Mouse (Mus musculus) naive thymus-derived CD4-positive, alpha-beta T cell, adult 2 months (primary cell): ENCODE measurements around the gene 0610009B22Rik.

Source experiments
- DNase-seq: peaks from one replicate; pipeline ENCODE4 v3.0.0-alpha.2; 2011; ENCODE audit warnings: low read depth

Gene 0610009B22Rik

DNA sequence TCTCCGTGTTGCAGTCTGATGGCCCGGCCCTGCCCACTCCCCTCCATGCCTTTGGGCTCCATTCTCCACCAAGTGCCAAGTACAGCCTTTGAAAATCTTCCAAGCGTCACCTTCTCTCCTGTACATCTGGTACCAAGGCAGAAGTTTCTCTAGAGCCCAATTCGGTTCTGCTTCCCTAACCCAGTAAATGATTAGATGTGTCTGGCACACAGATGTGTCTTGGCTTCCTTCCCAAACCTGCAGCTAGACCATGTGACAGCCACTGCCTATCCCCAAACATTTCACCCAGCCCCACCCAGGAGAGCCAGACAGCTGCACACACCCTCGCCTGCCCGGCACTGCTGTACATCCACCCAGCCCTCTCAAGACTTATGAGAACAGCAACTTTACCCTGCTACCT, 30.0 kb downstream of the 0610009B22Rik start:
- no peak for DNase-seq

GRCm38 (mm10) chr11:51658291-51658690, 30.4 kb downstream of the 0610009B22Rik start:
- DNase-seq, result no peak

DNA sequence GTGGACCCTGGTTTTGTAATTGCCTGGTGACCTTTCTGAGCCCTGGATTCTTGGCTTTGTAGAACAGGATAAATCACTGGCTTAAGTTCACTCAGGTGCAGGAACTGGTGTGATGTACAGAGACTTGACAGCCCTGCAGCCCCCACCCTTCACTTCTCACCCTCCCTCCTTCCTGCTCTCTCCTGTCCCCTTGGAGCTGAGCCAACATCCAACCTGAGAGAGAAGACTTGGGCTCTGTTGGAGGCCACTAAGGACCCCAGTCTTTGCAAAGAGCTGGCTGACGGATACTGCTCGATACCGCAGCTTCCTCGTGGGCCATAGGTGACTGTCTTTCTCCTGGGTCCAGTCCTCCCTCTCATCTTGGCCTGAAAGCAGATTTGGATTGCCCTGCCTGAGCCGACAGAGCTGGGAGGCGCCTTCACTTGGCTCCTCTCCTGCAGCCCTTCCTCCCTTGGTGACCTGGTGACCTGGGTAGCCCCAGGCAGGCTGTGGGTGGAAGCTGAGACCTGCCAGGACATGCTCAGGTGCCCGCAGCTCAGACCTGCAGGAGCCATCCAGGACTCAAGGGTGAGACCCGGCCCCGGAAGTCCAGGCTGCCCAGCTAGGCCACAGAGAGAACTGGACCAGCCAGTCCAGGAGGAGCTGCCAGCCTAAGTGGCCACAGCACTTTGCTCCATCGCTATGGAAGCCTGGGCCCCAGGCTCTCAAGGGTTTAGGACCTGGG, 31.7 kb downstream of the 0610009B22Rik start:
- DNase-seq, result no peak

GRCm38 (mm10) chr11:51654891-51655290, 33.8 kb downstream of the 0610009B22Rik start:
- DNase-seq, result no peak

- DNase-seq, result no peak
These were observed 34.9 kb downstream of the 0610009B22Rik start for GRCm38 (mm10) chr11:51653736-51654135.

GRCm38 (mm10) chr11:51652889-51653418, 35.7 kb downstream of the 0610009B22Rik start:
- DNase-seq, result no peak

DNA sequence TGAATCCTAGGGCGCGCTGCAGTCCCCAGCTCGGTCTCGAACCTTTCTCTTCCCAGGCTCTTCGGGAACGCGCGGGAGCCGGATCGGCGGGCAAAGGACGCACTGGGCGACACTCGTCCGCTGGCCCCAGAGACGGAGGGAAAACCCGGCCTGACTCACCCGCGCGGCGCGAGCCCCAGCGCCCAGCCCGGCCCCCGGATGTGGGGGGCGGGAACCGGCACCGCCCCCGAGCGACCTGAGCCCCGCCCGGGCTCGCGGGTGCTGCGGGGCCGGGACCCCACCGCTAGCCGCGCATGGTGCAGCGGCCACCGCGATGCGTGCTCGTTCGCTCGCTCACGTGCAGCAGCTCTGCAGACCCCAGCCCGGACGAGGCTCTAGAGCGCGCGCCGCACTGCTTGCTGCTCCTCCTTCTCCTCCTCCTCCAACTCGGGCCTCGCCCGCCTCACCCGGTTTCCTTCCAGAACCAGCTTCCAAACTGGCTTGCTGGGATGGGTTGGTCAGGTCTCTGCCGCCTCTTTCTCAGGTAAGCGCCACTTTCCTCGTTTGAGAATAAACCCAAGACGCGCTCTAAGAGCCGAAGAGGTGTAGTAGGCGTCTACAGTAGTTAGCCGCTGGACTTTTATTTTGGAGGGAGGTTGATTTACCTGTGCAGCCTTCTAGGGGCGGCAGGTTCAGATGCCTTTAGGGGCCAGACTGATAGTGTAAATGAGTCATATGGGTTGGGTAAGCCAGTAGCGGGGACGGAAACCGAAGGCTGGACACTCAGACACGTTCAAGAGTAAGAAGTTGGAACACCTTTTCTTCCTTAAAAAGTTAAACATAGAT, 37.8 kb downstream of the 0610009B22Rik start, which contains the start of the genes N4bp3 and D930048N14Rik:
Gene N4bp3, minus strand, starts transcription at position 152 of the 825 bp plus-strand sequence.
Gene D930048N14Rik, plus strand, starts transcription at position 264 of the 825 bp plus-strand sequence.
- DNase-seq, result peak; percentile 71

- no peak for DNase-seq
These were observed 38.4 kb downstream of the 0610009B22Rik start for GRCm38 (mm10) chr11:51650261-51650660.

- peak; percentile 59 for DNase-seq
These were observed 38.8 kb downstream of the 0610009B22Rik start for GRCm38 (mm10) chr11:51649889-51650199.

DNA sequence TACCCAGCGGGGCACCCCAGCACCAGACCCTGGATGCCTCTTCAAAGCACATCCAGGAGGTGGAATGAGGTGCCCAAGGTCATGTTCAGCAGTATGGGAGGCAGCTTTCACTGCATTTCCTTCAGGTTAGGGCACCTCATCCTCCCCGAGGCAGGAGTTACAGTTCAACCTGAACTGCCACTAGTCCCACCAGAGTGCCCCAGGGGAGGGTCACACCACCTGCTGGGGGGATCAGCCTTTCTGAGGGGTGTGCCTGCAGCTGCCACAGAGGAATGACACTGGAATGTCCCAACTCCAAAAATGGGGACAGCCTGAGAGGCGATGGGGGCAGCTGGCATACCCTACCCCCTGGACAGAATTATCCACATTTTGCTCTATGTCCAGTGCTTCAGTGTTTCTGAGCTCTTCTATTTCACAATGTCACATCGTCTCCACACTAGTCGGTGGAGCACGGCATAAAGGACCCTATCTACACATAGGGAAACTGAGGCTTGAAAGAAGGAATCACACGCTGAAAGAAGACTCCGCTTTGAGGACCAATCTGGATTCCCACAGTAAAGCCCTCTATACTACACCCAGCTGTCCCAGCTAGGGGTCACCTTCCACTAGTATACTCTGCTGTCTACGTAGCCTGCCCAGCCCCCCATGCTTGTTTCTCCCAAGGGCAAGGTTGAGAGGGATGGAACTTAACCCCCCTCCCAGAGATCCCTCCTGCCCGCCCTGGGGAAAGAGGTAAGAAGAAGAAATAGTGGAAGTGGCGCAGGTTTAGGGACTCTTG, 39.4 kb downstream of the 0610009B22Rik start:
- no peak for DNase-seq

GRCm38 (mm10) chr11:51648566-51648965, 40.1 kb downstream of the 0610009B22Rik start:
- DNase-seq, result no peak

GRCm38 (mm10) chr11:51646751-51647667, 41.7 kb downstream of the 0610009B22Rik start:
- DNase-seq, result no peak

GRCm38 (mm10) chr11:51646245-51646644, 42.4 kb downstream of the 0610009B22Rik start:
- DNase-seq, result no peak

DNA sequence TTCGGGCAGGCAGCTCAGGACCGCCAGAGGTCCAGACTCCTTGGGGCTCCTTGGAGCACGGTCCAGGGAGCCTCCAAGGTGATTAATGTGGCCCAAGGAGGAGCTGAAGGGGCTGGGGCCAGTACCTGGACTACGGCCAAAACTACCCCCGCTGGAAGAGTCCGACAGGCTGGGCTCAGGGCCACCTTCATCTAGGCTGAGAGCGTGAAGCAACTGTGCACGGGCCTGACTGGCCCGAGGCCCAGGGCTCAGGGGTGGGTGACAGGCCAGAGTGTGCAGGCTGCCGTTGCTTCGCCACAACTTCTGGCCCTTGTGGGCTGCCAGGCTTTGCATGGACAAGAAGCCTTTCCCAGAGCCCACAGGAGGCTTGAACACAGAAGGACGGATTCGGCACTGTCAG, 43.4 kb downstream of the 0610009B22Rik start:
- DNase-seq, result no peak

GRCm38 (mm10) chr11:51644217-51644616, 44.5 kb downstream of the 0610009B22Rik start:
- peak; percentile 71 for DNase-seq

DNA sequence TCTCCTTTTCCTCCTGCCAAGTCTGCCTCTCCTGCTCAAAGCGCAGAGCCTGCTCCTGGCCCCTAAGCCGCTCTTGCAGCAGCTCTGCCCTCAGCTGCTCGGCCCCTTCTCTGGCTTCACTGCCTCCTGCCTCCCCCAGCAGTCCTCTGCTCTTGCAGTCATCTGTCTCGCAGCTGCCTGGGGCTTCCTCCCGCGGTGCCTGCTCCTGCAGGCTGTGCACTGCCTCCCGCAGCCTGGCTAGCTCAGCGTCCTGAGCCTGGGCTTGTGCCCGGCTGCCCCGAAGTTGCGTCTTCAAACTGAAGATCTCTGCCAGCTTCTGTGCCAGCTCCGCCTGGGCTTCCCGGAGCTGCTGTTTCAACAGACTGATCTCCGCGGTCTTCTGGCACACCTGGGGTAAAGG, 44.9 kb downstream of the 0610009B22Rik start:
- peak; percentile 55 for DNase-seq

DNA sequence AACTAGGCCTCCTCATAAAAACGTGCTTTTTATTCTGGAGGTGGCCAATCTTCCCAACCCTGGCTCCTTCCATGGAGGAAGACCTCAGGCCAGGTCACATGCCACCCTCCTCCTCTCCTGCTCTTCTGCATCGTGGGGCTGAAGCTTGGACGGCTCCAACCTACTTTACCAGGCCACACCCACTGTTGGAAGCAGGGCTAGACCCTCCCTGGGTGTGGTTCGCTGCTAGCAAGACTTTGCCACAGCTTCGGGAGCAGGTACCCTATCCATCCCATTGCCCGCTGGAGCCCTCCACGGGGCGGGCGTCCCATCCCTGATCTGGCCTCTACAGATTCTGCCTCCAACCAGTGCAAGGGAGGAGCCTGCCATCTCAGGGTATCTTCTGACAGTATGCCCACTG, 45.5 kb downstream of the 0610009B22Rik start:
- no peak for DNase-seq

- no peak for DNase-seq
These were observed 47.9 kb downstream of the 0610009B22Rik start for GRCm38 (mm10) chr11:51640748-51641147.

DNA sequence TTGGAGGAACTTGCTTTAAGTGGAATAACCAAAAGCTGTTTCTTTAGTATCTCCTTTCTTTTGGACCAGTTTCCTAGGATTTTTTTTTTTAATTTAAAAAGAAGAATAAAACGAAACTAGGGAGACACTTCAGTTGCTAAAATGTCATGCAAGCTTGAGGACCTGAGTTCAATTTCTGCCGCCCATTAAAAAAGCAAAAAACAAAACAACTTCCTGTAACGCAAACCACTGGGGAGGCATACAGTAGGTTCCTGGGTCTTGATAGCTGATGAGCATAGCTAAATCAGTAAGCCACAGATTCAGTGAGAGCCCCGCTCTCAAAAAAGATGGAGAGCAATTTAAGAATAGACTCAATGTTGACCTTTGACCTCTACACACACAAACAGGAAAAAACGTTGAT, 50.2 kb downstream of the 0610009B22Rik start:
- peak; percentile 40 for DNase-seq

- peak; percentile 64 for DNase-seq
These were observed 50.7 kb downstream of the 0610009B22Rik start for GRCm38 (mm10) chr11:51637971-51638414.

DNA sequence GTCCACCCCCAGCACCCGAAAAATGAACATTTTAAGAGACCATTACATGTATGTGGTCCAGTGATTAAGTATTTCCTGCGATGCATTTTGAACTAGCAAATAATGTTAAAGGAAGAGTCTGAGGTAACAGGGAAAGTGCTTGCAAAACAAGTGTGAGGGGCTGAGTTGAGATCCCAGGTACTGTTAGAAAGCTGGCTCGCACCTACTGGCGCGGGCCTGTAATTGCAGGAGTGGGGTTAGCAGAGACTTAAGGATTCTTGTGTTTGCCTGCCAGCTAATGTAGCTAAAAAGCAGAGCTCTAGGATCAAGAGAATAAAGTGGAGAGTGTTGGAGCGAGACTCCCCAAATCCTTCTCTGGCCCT, 52.4 kb downstream of the 0610009B22Rik start:
- peak; percentile 89 for DNase-seq
